Mouse (Mus musculus) splenic B cell, adult 2 months (primary cell): ENCODE measurements at regions not wholly inside any gene's neighbourhood (a gene's known extent, or its start where the extent isn't known, plus 50 kb on each side); places are given as distances from the start of the nearest gene placed in this dataset.

Experiments
- DNase-seq: peaks from one replicate; pipeline ENCODE4 v3.0.0-alpha.2; 2011; ENCODE audit warnings: low read depth, low spot score
- H3K27me3 ChIP-seq: 2 replicates; pipeline ENCODE4 v1.6.1; 2012; ENCODE audit warnings: mild to moderate bottlenecking, low read length, moderate library complexity, mixed read lengths; ENCODE audit not compliant: control insufficient read depth, poor library complexity, insufficient read depth, severe bottlenecking
- H3K36me3 ChIP-seq: 2 replicates; pipeline ENCODE4 v1.6.1; 2012; ENCODE audit warnings: mild to moderate bottlenecking, low read length, moderate library complexity, mixed read lengths; ENCODE audit not compliant: control insufficient read depth, poor library complexity, insufficient read depth, severe bottlenecking

- H3K36me3 ChIP-seq = no peaks in the 10 kb centered on the region
- no peak for DNase-seq
- no peaks in the 10 kb centered on the region for H3K27me3 ChIP-seq
These were observed 327.8 kb upstream of the Sall1 start for GRCm38 (mm10) chr8:89371773-89372132.

DNA sequence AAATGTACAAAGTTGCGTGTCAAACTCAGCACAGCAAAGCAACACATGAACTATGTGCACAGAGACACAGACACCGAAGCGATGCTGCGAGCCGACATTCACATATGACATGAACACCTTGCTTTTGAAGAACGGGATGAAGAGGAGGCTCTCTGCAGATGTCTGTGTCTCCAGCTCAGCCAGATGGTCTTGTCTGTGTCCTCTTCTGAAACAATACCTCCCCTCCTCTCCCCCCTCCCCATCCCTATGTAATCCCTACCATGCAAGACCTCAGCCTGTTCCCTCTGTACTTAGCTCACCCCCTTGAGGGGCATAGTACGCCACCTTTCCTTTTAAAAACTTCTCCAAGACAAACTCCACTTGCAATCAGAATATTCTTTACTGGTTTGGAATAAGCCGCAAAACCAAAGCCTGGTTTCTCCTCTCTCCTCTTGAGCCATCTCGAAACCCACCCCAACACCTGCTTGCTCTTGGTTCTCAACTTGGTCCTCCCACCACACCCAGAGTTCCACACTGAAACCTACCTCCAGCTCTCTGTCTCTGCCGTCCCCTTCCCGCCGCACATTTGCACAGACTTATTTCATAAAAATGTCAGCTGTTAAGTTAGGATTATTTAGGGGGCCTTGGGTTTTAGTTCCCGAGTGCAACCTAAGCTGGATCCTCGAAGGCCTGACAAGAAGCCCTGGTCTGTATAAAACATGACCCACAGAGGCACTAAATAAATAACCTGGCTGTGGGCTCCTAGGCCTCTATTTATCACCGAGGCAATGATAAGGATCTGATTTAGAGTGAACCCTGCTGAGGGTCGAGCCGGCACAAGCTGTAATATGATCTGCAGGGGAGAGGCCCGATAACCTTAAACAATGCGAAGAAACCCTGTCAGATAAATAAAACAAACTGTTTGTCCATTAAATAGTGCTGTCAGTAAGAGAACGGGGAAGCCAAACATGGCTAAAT is 327.1 kb upstream of the Sall1 start:
- DNase-seq = no peak

GRCm38 (mm10) chr8:89365430-89365829 is 321.5 kb upstream of the Sall1 start:
- H3K36me3 ChIP-seq = no peaks in the 10 kb centered on the region
- no peak for DNase-seq

More for the DNA sequence above, 327.1 kb upstream of the Sall1 start:
- Histone ChIP-seq H3K36me3 (no peaks in the 10 kb centered on the region), H3K27me3 (no peaks in the 10 kb centered on the region)

DNA sequence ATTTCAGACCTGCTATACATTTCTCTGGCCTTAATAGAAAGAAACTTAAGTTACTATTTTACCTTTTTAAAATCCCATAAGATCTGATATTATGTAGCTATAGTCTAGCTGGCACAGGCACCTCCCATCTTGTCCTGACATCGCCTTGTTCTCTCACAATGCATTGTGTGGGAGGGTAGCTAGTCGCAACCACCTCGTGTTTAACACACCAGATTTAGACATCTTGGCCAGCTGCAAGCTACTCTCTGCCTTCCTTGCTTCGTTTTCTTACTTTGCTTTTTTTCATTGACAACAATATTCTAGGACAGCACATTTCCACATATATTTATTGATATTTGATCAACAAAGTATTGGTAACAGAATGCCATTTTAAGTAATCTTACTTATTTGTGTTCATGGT is 314.4 kb upstream of the Sall1 start:
- DNase-seq = no peak
- Histone ChIP-seq H3K36me3 (no peaks in the 10 kb centered on the region), H3K27me3 (no peaks in the 10 kb centered on the region; the same call in 1 of the 2 replicates)

More at GRCm38 (mm10) chr8:89365430-89365829, 321.5 kb upstream of the Sall1 start:
- H3K27me3 ChIP-seq = no peaks in the 10 kb centered on the region

DNA sequence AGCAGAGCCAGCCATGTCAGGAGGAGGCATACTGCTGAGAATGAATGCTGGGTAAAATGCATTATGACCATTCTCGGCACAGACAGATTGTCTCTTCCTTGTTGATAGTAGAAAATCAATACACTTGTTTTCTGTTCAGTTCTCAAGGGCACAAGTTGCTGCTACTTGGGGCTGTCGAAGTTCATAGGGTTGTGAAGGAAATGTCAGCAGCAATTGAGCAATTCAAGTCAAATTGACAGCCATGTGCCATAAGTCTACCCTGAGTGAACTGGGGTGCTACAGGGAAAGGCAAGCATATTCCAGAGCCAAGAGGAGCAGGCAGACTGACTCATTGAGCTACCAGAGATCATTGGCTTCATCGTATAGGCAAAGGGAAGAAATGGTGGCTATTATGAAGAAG is 301.6 kb upstream of the Sall1 start:
- no peak for DNase-seq
- Histone ChIP-seq H3K36me3 (no peaks in the 10 kb centered on the region), H3K27me3 (no peaks in the 10 kb centered on the region)

DNA sequence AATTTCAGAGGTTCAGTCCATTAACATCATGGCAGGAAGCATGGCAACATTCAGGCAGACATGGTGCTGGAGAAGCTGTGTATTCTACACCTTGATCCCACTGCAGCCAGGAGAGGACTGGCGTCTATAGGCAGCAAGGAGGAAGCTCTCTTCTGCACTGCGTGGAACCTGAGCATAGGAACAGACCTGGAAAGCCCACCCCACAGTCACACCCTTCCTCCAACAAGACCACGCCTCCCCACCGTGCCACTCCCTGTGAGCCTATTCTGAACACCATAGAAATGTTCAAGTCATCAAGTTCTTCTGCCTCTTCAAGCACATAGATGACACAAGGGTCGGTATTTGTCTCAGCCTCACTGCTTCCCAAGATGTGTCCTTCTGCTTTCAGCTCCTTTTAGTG is 297.7 kb upstream of the Sall1 start:
- no peaks in the 10 kb centered on the region for H3K27me3 ChIP-seq
- no peak for DNase-seq
- H3K36me3 ChIP-seq = no peaks in the 10 kb centered on the region

- Histone ChIP-seq H3K27me3 (no peaks in the 10 kb centered on the region), H3K36me3 (no peaks in the 10 kb centered on the region)
- no peak for DNase-seq
These were observed 291.5 kb upstream of the Sall1 start for GRCm38 (mm10) chr8:89335416-89335815.

GRCm38 (mm10) chr8:89325751-89326351 is 281.9 kb upstream of the Sall1 start:
- Histone ChIP-seq H3K36me3 (no peaks in the 10 kb centered on the region), H3K27me3 (no peaks in the 10 kb centered on the region)
- DNase-seq = no peak

- no peak for DNase-seq
- Histone ChIP-seq H3K27me3 (no peaks in the 10 kb centered on the region), H3K36me3 (no peaks in the 10 kb centered on the region)
These were observed 281.3 kb upstream of the Sall1 start for GRCm38 (mm10) chr8:89325248-89325645.

DNA sequence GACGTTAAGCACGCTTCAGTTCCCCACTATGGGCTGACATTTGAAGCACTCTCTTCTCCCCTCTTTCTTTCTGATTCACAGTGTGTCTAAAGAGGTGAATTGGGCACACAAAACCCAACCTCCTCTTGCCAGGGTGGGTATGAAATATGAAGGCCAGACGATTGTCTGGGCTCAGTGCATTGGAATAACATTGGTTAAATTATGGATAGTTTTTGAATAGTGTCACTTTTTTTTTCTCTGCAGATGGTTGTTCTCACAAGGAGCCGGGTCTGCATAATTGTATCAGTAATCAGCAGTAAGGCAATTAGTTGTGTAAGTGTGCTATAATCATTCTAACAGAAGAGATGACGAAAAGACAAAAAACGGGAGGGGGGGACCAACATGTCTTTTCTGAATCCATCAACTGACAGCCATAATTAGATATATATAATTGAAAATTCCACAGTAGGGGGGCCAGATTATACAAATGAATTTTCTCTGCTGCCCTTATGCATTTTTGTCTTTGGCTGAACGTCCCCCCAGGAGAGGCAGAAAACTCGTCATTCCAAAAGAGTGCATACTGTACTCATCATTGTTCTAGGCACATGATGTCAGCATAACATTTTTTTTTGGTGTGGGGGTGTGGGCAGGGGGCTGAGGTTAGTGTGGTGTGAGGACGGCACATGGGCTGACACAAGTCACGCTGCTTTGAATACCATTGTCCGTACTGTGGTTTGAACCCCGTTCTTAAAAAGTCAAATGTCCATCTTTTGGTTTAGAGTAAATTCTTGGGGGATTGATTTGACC is 280.7 kb upstream of the Sall1 start:
- no peak for DNase-seq
- H3K27me3 ChIP-seq = no peaks in the 10 kb centered on the region
- H3K36me3 ChIP-seq = no peaks in the 10 kb centered on the region

- Histone ChIP-seq H3K27me3 (no peaks in the 10 kb centered on the region), H3K36me3 (no peaks in the 10 kb centered on the region)
- DNase-seq = no peak
These were observed 273.7 kb upstream of the Sall1 start for GRCm38 (mm10) chr8:89317514-89318289.

DNA sequence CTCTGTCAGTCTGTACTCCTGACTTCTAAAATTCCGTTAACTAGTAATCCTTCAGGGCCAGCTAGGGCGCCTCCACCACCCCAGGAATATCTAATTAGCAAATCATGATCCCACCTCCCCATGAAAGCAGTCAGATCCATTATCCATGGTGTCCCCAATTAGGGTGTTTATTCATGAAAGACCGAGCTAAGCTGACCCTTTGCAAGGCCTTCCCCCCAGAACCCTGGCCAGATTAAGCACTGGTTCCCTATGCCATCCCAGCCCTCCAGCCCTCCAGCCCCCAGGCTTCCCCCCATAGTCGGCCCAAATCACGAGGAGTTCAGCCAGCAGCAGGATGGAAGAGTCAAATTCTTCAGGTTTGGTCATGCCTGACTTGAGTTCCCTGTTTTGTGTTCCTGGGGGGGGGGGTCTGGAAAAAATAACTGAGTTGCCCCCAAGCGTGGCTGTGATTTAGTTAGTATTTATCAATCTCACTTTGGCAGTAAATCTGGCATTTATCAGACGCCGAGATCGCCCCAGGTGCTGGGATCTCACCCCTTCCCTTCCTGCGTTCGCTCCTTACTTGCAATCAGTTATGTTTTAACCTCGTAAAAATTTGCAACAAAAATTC is 272.7 kb upstream of the Sall1 start:
- Histone ChIP-seq H3K36me3 (no peaks in the 10 kb centered on the region), H3K27me3 (no peaks in the 10 kb centered on the region)
- DNase-seq = no peak

DNA sequence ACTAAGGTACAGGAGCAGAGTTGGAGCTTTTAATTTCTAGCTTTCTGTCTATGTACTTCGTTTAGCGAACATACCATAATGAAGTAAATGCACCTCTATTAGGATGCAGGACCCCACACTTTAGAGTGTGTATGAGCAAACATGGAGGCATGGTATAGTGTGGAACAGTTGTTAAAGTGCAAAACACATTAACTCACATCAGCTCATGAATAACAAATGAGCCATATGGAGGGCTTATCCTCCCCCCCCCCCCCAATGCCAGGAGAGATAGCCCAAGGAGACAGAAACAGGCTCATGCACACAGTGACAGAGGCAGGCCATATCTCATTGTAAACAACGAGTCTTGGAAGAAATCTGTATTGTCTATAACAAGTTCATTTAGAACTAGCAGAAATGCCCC is 270.9 kb upstream of the Sall1 start:
- H3K36me3 ChIP-seq = no peaks in the 10 kb centered on the region
- H3K27me3 ChIP-seq = no peaks in the 10 kb centered on the region
- DNase-seq = no peak

DNA sequence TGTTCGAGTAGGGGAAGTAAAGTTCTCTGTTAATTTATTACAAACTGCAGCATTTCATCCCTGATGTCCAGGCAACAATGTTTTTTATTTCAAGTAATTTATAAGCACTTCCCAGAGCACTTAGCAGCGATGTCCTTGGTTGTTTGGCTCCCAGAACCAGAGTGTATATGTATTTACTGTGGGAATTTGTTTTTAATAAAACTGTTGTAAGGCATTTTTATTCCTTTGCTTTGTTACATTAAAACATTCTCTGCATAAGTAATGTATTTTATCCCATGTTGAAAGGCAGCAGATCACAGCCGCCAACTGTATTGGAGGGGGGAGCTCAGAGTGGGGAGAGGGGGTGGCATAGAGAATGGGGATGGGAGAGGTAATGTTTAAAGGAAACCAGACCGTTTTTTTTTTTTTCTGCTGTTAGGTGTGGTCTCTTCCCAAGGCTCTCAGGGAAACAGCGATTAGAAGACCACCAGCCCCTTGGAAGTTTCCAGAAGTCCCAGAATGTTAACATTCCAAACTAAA is 266.8 kb upstream of the Sall1 start:
- no peak for DNase-seq
- Histone ChIP-seq H3K27me3 (no peaks in the 10 kb centered on the region), H3K36me3 (no peaks in the 10 kb centered on the region)
